Mouse (Mus musculus): ENCODE measurements around the gene Slc38a3. TPM values are rescaled to one million over a fixed set of nuclear protein-coding genes. Genes with fewer than 3 reads are reported as not detected.

Gene Slc38a3
- polyA plus RNA-seq, 1 experiment from 2014 or later: 55.0 TPM

DNA sequence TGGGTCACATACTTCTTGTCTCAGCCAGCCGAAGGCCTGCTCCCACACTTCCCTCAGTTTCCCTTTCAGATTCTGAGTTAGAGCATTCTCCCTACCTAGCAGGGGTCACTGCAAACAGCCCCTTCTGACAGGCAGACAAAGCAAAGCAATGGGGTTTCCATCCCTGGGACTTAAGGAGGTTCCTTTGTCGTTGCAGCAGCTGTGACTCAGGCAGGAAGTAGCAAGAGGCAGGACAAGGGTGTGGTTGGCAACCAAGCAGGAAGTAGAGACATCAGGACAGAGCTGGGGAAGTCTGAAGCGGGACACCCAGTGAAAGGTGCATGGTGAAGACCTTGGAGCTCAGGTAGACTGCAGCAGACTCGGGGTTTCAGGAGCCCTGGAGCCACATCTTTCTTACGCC lies 44.8 kb downstream of the Slc38a3 start:
- no peak for ATAC-seq
- Histone ChIP-seq H3K4me3 (ENCODE audit: low read length) (no peak overlapping the region), H3K4me1 (ENCODE audit: control insufficient read depth, insufficient read depth, low read depth, low read length) (peaks cover 42% of the 10 kb centered on the region), H3K36me3 (ENCODE audit: control insufficient read depth, insufficient read depth, low read length) (peaks cover 8% of the 10 kb centered on the region; the same call in 1 of the 2 replicates), H3K9me3 (ENCODE audit: control insufficient read depth, low read length) (no peaks in the 10 kb centered on the region), H3K27ac (ENCODE audit: low read depth, low read length) (0 out of 2 replicates have a peak overlapping the region, but pooled peaks have one; percentile 0), H3K4me2 (ENCODE audit: low read length) (no peak overlapping the region), H3K9ac (ENCODE audit: low read depth, low read length) (no peak overlapping the region), H3K27me3 (replicated peaks; ENCODE audit: control insufficient read depth, insufficient read depth, low read length) (no peaks in the 10 kb centered on the region)
- WGBS: 60% methylated on average over 5 of the region's 5 CpGs

DNA sequence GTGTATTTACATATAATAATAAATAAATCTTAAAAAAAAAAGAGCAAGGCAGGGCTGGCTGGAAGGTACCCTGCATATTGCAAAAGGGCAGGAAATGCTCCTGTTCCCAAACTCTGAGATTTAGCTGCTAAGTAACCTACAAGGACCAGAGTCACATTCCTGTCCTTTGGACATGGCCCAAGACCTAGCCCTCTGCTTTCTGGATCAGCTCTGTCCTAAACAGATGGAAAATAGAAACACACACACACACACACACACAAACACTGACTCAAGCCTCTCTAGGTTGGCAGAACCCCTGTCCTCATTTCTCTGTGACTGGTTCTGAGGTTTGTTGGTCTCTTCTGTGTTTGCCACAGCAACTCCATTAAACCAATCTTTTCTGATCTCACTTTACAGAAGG lies 48.4 kb downstream of the Slc38a3 start:
- no peak overlapping the region for H3K4me2 ChIP-seq (ENCODE audit: low read length)
- peaks cover 20% of the 10 kb centered on the region for H3K36me3 ChIP-seq (ENCODE audit: control insufficient read depth, insufficient read depth, low read length)
- peaks cover 14% of the 10 kb centered on the region for H3K4me1 ChIP-seq (ENCODE audit: control insufficient read depth, insufficient read depth, low read depth, low read length)
- no peaks in the 10 kb centered on the region for H3K27me3 ChIP-seq (replicated peaks; ENCODE audit: control insufficient read depth, insufficient read depth, low read length)
- no peaks in the 10 kb centered on the region for H3K9me3 ChIP-seq (ENCODE audit: control insufficient read depth, low read length)
- ATAC-seq: no peak
- H3K27ac ChIP-seq (ENCODE audit: low read depth, low read length): no peak overlapping the region
- no peak overlapping the region for H3K9ac ChIP-seq (ENCODE audit: low read depth, low read length)
- no peak overlapping the region for H3K4me3 ChIP-seq (ENCODE audit: low read length)

DNA sequence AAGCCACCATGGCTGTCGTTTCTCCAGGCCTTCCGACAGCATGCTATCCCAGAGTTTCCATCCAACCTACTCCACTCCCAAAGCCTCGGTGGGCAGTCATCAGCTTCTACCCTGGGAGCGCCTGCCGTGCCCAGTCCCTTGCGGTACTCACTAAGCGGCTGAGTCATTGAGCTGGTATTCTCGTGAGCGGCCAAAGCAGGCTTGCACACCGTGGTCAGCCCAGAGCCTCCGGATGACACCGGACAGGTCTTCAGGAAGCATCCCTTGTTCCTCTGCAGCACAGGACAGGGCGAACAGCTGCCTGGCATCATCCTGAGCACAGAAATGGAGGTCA lies 49.8 kb downstream of the Slc38a3 start:
- 0 out of 2 replicates have a peak overlapping the region, but pooled peaks have one; percentile 6 for H3K9ac ChIP-seq (ENCODE audit: low read depth, low read length)
- H3K27ac ChIP-seq (ENCODE audit: low read depth, low read length): peak overlapping the region; percentile 60
- no peaks in the 10 kb centered on the region for H3K9me3 ChIP-seq (ENCODE audit: control insufficient read depth, low read length)
- H3K36me3 ChIP-seq (ENCODE audit: control insufficient read depth, insufficient read depth, low read length): peaks cover 30% of the 10 kb centered on the region
- ATAC-seq: no peak
- no peak overlapping the region for H3K4me3 ChIP-seq (ENCODE audit: low read length)
- no peak overlapping the region for H3K4me2 ChIP-seq (ENCODE audit: low read length)
- H3K27me3 ChIP-seq (replicated peaks; ENCODE audit: control insufficient read depth, insufficient read depth, low read length): no peaks in the 10 kb centered on the region
- WGBS: 67% methylated on average over 13 of the region's 13 CpGs
- H3K4me1 ChIP-seq (ENCODE audit: control insufficient read depth, insufficient read depth, low read depth, low read length): peaks cover 7% of the 10 kb centered on the region

DNA sequence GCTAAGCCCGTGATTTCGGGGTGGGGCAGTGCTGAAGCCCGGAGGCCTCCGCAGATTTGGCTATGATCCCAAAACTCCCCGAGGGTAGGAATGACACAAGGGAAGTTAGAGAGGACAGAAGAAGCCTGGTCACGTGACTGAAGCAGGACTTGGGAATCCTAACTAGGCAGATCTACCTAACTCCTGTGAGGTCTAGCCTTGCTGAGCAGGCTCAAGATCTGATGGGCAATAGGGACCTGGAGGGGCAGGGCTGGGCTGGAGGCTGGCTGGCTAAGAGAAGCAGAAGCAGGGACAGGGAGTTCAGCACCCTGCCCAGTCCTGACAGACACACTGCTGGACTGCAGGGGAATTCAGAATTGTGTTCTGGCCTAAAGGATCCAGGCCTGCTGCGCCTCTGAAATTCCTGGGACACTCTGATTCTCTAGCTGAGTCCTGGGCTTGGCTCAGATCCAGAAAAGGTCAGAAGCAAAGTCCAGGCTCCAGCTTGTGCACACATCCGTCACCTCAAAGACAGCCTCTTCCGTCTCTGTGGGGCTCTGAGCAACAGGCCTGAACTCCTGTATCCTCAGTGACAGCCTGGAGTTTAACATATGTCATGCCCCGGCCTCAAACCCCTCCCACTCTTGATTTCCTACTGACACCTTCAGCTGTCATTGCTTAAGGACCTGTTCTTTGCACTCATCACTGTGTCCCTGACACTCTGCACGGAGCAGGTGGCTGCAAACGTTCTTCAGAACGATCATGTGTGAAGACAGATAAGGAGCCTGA lies 50.4 kb downstream of the Slc38a3 start:
- 0 out of 2 replicates have a peak, but pooled peaks have one; percentile 18 for ATAC-seq
- WGBS: 43% methylated on average over 13 of the region's 13 CpGs

DNA sequence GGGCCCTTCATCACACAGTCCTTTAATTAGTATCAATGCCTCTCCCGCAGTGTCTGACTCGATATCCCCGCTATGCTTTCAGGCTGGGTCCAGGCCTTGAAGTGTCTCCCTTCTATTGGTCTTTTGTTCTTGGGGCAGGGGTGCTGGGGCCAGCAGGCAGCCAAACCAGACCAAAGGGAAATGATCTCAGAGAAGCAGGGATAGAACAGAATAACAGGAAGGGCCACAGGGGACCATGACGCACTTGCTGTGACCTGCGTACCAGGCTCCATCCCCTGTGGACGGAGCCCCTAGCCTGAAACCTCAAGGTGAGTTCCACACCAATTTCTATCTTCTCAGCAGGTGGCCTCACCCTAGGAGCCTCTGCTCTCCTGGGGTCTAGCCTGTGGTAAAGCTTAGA lies 51.2 kb downstream of the Slc38a3 start:
- WGBS: 88% methylated on average over 6 of the region's 6 CpGs
- Histone ChIP-seq H3K27ac (ENCODE audit: low read depth, low read length) (peak overlapping the region; percentile 65), H3K9ac (ENCODE audit: low read depth, low read length) (no peak overlapping the region), H3K4me3 (ENCODE audit: low read length) (no peak overlapping the region), H3K4me1 (ENCODE audit: control insufficient read depth, insufficient read depth, low read depth, low read length) (peaks cover 7% of the 10 kb centered on the region), H3K4me2 (ENCODE audit: low read length) (no peak overlapping the region), H3K27me3 (replicated peaks; ENCODE audit: control insufficient read depth, insufficient read depth, low read length) (no peaks in the 10 kb centered on the region), H3K36me3 (ENCODE audit: control insufficient read depth, insufficient read depth, low read length) (peaks cover 33% of the 10 kb centered on the region), H3K9me3 (ENCODE audit: control insufficient read depth, low read length) (no peaks in the 10 kb centered on the region)
- no peak for ATAC-seq

More for the DNA sequence above, 50.4 kb downstream of the Slc38a3 start:
- H3K9me3 ChIP-seq (ENCODE audit: control insufficient read depth, low read length): no peaks in the 10 kb centered on the region
- no peaks in the 10 kb centered on the region for H3K27me3 ChIP-seq (replicated peaks; ENCODE audit: control insufficient read depth, insufficient read depth, low read length)
- peak overlapping the region; percentile 11; the same call in 1 of the 2 replicates for H3K9ac ChIP-seq (ENCODE audit: low read depth, low read length)
- peaks cover 7% of the 10 kb centered on the region for H3K4me1 ChIP-seq (ENCODE audit: control insufficient read depth, insufficient read depth, low read depth, low read length)
- H3K4me2 ChIP-seq (ENCODE audit: low read length): no peak overlapping the region
- H3K36me3 ChIP-seq (ENCODE audit: control insufficient read depth, insufficient read depth, low read length): peaks cover 32% of the 10 kb centered on the region
- no peak overlapping the region for H3K4me3 ChIP-seq (ENCODE audit: low read length)
- H3K27ac ChIP-seq (ENCODE audit: low read depth, low read length): peak overlapping the region; percentile 65

DNA sequence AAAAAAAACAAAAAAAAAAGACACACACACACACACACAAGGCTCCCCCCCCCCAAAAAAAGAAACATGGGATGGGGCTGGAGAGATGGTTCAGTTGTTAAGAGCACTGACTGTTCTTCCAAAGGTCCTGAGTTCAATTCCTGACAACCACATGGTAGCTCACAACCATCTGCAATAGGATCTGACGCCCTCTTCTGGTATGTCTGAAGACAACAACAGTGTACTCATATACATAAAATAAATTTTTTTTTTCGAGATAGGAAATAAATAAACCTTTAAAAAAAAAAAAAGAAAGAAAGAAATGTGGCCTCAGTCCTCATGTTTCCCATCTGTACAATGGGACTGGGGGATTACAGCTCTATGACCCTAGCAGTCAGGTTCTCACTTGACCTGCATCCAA lies 51.9 kb downstream of the Slc38a3 start:
- no peaks in the 10 kb centered on the region for H3K27me3 ChIP-seq (replicated peaks; ENCODE audit: control insufficient read depth, insufficient read depth, low read length)
- H3K9me3 ChIP-seq (ENCODE audit: control insufficient read depth, low read length): no peaks in the 10 kb centered on the region
- H3K36me3 ChIP-seq (ENCODE audit: control insufficient read depth, insufficient read depth, low read length): peaks cover 33% of the 10 kb centered on the region
- no peak overlapping the region for H3K4me2 ChIP-seq (ENCODE audit: low read length)
- no peak for ATAC-seq
- H3K4me3 ChIP-seq (ENCODE audit: low read length): no peak overlapping the region
- H3K4me1 ChIP-seq (ENCODE audit: control insufficient read depth, insufficient read depth, low read depth, low read length): peaks cover 7% of the 10 kb centered on the region
- WGBS: 81% methylated on average over 2 of the region's 2 CpGs
- H3K9ac ChIP-seq (ENCODE audit: low read depth, low read length): no peak overlapping the region
- no peak overlapping the region for H3K27ac ChIP-seq (ENCODE audit: low read depth, low read length)

DNA sequence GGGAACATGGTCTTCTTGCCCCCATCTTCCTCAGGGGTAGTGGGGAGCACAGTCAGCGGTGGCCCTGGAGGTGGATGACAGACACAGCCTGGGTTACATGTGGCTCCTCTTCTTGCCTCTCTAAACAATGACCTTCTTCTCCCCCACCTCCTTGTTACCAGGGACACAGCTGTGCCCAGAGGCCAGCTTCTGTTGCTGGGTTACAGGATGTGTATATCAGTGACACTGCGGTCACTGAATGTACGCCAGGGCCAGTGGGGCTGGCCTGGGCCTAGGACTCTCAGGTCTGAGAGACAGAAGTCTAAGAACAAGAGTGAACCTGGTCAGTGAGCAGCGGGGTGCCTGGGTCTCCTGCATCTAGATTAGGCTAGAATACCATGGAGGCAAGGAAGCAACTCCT lies 54.3 kb downstream of the Slc38a3 start:
- peaks cover 30% of the 10 kb centered on the region for H3K36me3 ChIP-seq (ENCODE audit: control insufficient read depth, insufficient read depth, low read length)
- H3K9me3 ChIP-seq (ENCODE audit: control insufficient read depth, low read length): no peaks in the 10 kb centered on the region
- H3K4me3 ChIP-seq (ENCODE audit: low read length): no peak overlapping the region
- H3K27me3 ChIP-seq (replicated peaks; ENCODE audit: control insufficient read depth, insufficient read depth, low read length): no peaks in the 10 kb centered on the region
- no peak overlapping the region for H3K9ac ChIP-seq (ENCODE audit: low read depth, low read length)
- 51% methylated on average over 4 of the region's 4 CpGs for WGBS
- H3K4me1 ChIP-seq (ENCODE audit: control insufficient read depth, insufficient read depth, low read depth, low read length): peaks cover 18% of the 10 kb centered on the region
- no peak for ATAC-seq
- H3K4me2 ChIP-seq (ENCODE audit: low read length): no peak overlapping the region
- peak overlapping the region; percentile 12; the same call in 1 of the 2 replicates for H3K27ac ChIP-seq (ENCODE audit: low read depth, low read length)

DNA sequence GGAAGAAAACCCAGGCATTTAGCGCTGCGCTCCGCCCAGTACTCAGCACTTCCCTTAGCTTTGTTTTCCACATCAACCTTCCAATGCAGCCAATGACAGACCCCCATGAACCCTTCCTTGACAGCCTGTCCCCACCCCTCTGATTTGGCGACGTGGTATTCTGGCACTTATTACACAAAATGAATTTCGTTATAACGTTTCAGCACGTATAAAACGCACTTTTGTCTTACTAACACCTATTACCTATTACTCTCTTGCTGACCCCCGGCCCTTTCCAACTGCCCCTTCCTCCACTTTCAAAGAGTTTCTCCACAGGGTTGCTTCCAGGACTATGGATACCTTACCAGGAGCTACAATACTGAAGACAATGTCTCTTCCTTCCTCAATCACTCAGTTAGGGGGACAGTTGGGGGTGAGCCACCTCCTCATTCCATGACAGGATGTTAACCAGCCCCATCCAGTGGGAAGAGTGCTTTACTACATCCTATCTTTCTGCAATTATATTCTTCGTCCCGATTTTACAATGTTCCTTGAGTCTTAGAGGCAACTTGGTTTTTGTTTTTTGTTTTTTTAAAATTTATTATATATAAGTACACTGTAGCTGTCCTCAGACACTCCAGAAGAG lies 56.3 kb downstream of the Slc38a3 start:
- Histone ChIP-seq H3K9ac (ENCODE audit: low read depth, low read length) (no peak overlapping the region; the same call in 1 of the 2 replicates), H3K4me1 (ENCODE audit: control insufficient read depth, insufficient read depth, low read depth, low read length) (peaks cover 11% of the 10 kb centered on the region)
- 10% methylated on average over 12 of the region's 12 CpGs for WGBS

DNA sequence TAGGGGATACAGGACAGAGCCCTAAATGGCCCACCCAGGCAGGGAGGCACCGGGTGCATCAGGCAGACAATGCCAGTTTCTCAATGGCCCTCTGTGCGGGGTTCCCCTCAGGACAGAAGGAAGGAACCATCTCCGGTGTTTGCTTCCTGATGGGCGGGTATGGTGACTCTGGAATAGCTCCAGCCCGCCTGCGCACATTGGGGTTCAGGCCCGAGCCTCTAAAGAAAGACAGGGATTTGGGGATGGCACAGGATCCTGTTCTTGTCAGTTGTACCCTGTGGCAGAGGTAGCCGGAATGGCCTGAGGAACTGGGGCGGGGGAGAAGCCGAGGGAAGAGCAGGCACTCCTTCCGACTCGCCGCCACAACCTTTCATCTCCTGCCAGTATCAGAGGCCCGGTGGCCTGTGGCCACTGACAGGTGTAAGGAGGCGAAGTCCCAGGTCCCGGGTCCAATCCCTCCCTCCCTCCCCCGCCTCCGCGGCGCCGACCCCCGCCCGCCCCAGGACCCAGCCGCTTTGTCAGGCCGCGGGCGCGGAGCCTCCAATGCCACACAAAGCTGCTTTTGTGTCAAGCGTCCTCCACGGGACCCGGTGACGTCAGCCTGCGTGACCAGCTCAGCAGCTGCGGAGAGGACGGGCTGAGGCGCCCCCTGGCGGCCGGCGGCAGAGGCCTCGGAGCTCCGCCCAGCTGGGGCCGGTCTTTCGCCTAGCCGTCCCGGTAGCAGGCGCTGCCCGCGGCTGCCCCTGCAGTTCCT lies 57.0 kb downstream of the Slc38a3 start:
- ATAC-seq: peak; percentile 94
- Histone ChIP-seq H3K4me2 (ENCODE audit: low read length) (peak overlapping the region; percentile 87), H3K27me3 (replicated peaks; ENCODE audit: control insufficient read depth, insufficient read depth, low read length) (no peaks in the 10 kb centered on the region), H3K9me3 (ENCODE audit: control insufficient read depth, low read length) (no peaks in the 10 kb centered on the region), H3K27ac (ENCODE audit: low read depth, low read length) (peak overlapping the region; percentile 99), H3K4me1 (ENCODE audit: control insufficient read depth, insufficient read depth, low read depth, low read length) (peaks cover 11% of the 10 kb centered on the region), H3K4me3 (ENCODE audit: low read length) (peak overlapping the region; percentile 44), H3K36me3 (ENCODE audit: control insufficient read depth, insufficient read depth, low read length) (peaks cover 23% of the 10 kb centered on the region), H3K9ac (ENCODE audit: low read depth, low read length) (peak overlapping the region; percentile 77)
- WGBS: 3% methylated on average over 31 of the region's 48 CpGs

More for the DNA sequence above, 56.3 kb downstream of the Slc38a3 start:
- Histone ChIP-seq H3K4me2 (ENCODE audit: low read length) (peak overlapping the region; percentile 87), H3K27me3 (replicated peaks; ENCODE audit: control insufficient read depth, insufficient read depth, low read length) (no peaks in the 10 kb centered on the region), H3K4me3 (ENCODE audit: low read length) (peak overlapping the region; percentile 44), H3K27ac (ENCODE audit: low read depth, low read length) (peak overlapping the region; percentile 99), H3K9me3 (ENCODE audit: control insufficient read depth, low read length) (no peaks in the 10 kb centered on the region), H3K36me3 (ENCODE audit: control insufficient read depth, insufficient read depth, low read length) (peaks cover 23% of the 10 kb centered on the region)
- peak; percentile 21 for ATAC-seq

All from hindbrain, embryonic 16.5 days (tissue).